In genomic region chr5:54155227-54155776, GRCm38 (mm10) we compare ENCODE assay signal across 9 mouse cellular contexts.
A peak's percentile ranks its signal among the peaks of the same experiment; 100 is the strongest.
DNase-seq lines count a peak whose midpoint lies in the region; ATAC-seq and TF ChIP-seq lines count a peak whose summit lies in the region.
"Had no signal": no experiment of that assay in that cellular context is flagged by ENCODE, and none has a peak within 500 bp of the region (broad histone marks: within the 10 kb centered on the region; RNA-seq: fewer than 3 reads in every experiment).

No protein-coding gene starts in this region.

- no peak for TF ChIP-seq CTCF in kidney, postnatal 0 days (IDR thresholded peaks at IDR 0.05; ENCODE audit: low read depth)

- 58% methylated on average over 12 of the region's 12 CpGs for WGBS in kidney, postnatal 0 days
- 63% methylated on average over 12 of the region's 12 CpGs for WGBS in embryonic facial prominence, embryonic 11.5 days
- WGBS in forebrain, embryonic 16.5 days, result 21% methylated on average over 12 of the region's 12 CpGs
- WGBS in midbrain, embryonic 16.5 days, result 31% methylated on average over 12 of the region's 12 CpGs

- no peaks in the 10 kb centered on the region for H3K27me3 ChIP-seq in kidney, postnatal 0 days (ENCODE audit: insufficient read depth, low read length)
- no peaks in the 10 kb centered on the region for H3K27me3 ChIP-seq in embryonic facial prominence, embryonic 11.5 days (ENCODE audit: control insufficient read depth, insufficient read depth, low read length)
- H3K27me3 ChIP-seq in forebrain, embryonic 16.5 days (replicated peaks; ENCODE audit: control insufficient read depth, insufficient read depth, low read length), result 0 out of 2 replicates have a peak, but pooled peaks cover 2% of the 10 kb centered on the region
- no peaks in the 10 kb centered on the region for H3K27me3 ChIP-seq in midbrain, embryonic 16.5 days (ENCODE audit: control insufficient read depth, insufficient read depth, low read depth, low read length)
- H3K27me3 ChIP-seq: liver, embryonic 13.5 days had no signal

- H3K9me3 ChIP-seq in kidney, postnatal 0 days (replicated peaks; ENCODE audit: low read length), result no peaks in the 10 kb centered on the region
- H3K9me3 ChIP-seq in embryonic facial prominence, embryonic 11.5 days (replicated peaks; ENCODE audit: control insufficient read depth, low read length), result no peaks in the 10 kb centered on the region
- H3K9me3 ChIP-seq in forebrain, embryonic 16.5 days (ENCODE audit: control insufficient read depth, low read length), result no peaks in the 10 kb centered on the region
- no peaks in the 10 kb centered on the region for H3K9me3 ChIP-seq in midbrain, embryonic 16.5 days (replicated peaks; ENCODE audit: control insufficient read depth, low read length, poor library complexity, severe bottlenecking)
- H3K9me3 ChIP-seq: liver, embryonic 13.5 days had no signal

- no peak for DNase-seq in kidney, postnatal 0 days (ENCODE audit: low spot score)
- no peak for DNase-seq in kidney, adult 11 months
- DNase-seq in embryonic facial prominence, embryonic 11.5 days (ENCODE audit: low spot score), result no peak
- DNase-seq in testis, postnatal 14 days (ENCODE audit: low spot score), result no peak
- DNase-seq in cerebellum, postnatal 25 days, result no peak
- DNase-seq: liver, embryonic 13.5 days had no signal

- no peak overlapping the region for H3K9ac ChIP-seq in kidney, postnatal 0 days (ENCODE audit: low read depth, low read length)
- H3K9ac ChIP-seq in embryonic facial prominence, embryonic 11.5 days (replicated peaks; ENCODE audit: low read length), result no peak overlapping the region
- H3K9ac ChIP-seq in forebrain, embryonic 16.5 days (replicated peaks; ENCODE audit: low read depth, low read length), result peak overlapping the region; percentile 20
- H3K9ac ChIP-seq in midbrain, embryonic 16.5 days (ENCODE audit: low read depth, low read length), result peak overlapping the region; percentile 32; the same call in 1 of the 2 replicates
- H3K9ac ChIP-seq: liver, embryonic 13.5 days had no signal

- no peaks in the 10 kb centered on the region for H3K4me1 ChIP-seq in kidney, postnatal 0 days (replicated peaks; ENCODE audit: insufficient read depth, low read length)
- H3K4me1 ChIP-seq in embryonic facial prominence, embryonic 11.5 days (ENCODE audit: control insufficient read depth, insufficient read depth, low read length), result no peaks in the 10 kb centered on the region
- H3K4me1 ChIP-seq in forebrain, embryonic 16.5 days (replicated peaks; ENCODE audit: control insufficient read depth, insufficient read depth, low read length), result peaks cover 18% of the 10 kb centered on the region
- peaks cover 10% of the 10 kb centered on the region for H3K4me1 ChIP-seq in midbrain, embryonic 16.5 days (ENCODE audit: control insufficient read depth, insufficient read depth, low read length)

- H3K27ac ChIP-seq in kidney, postnatal 0 days, result no peak overlapping the region
- no peak overlapping the region for H3K27ac ChIP-seq in embryonic facial prominence, embryonic 11.5 days (replicated peaks; ENCODE audit: low read depth, low read length)
- no peak overlapping the region; the same call in 1 of the 2 replicates for H3K27ac ChIP-seq in forebrain, embryonic 16.5 days (ENCODE audit: low read length)
- H3K27ac ChIP-seq in midbrain, embryonic 16.5 days (ENCODE audit: low read length), result peak overlapping the region; percentile 39
- H3K27ac ChIP-seq: liver, embryonic 13.5 days had no signal

- H3K4me3 ChIP-seq in kidney, postnatal 0 days (replicated peaks; ENCODE audit: low read depth, low read length), result no peak overlapping the region
- no peak overlapping the region for H3K4me3 ChIP-seq in embryonic facial prominence, embryonic 11.5 days (ENCODE audit: low read depth, low read length)
- H3K4me3 ChIP-seq in forebrain, embryonic 16.5 days (replicated peaks; ENCODE audit: low read length), result peak overlapping the region; percentile 41
- H3K4me3 ChIP-seq in midbrain, embryonic 16.5 days (ENCODE audit: low read depth, low read length), result peak overlapping the region; percentile 29
- H3K4me3 ChIP-seq: liver, embryonic 13.5 days had no signal

- H3K36me3 ChIP-seq in kidney, postnatal 0 days (ENCODE audit: insufficient read depth, low read length), result no peaks in the 10 kb centered on the region
- H3K36me3 ChIP-seq in embryonic facial prominence, embryonic 11.5 days (replicated peaks; ENCODE audit: control insufficient read depth, insufficient read depth, low read depth, low read length), result no peaks in the 10 kb centered on the region
- H3K36me3 ChIP-seq in forebrain, embryonic 16.5 days (ENCODE audit: control insufficient read depth, insufficient read depth), result no peaks in the 10 kb centered on the region
- H3K36me3 ChIP-seq in midbrain, embryonic 16.5 days (ENCODE audit: control insufficient read depth, insufficient read depth, low read length), result no peaks in the 10 kb centered on the region
- H3K36me3 ChIP-seq: liver, embryonic 13.5 days had no signal

- H3K4me2 ChIP-seq in kidney, postnatal 0 days (ENCODE audit: low read length), result peak overlapping the region; percentile 35
- peak overlapping the region; percentile 10; the same call in 1 of the 2 replicates for H3K4me2 ChIP-seq in embryonic facial prominence, embryonic 11.5 days (ENCODE audit: low read depth, low read length)
- peak overlapping the region; percentile 65 for H3K4me2 ChIP-seq in forebrain, embryonic 16.5 days (ENCODE audit: low read length)
- peak overlapping the region; percentile 52 for H3K4me2 ChIP-seq in midbrain, embryonic 16.5 days (ENCODE audit: low read length)
- H3K4me2 ChIP-seq: liver, embryonic 13.5 days had no signal

- no peak for ATAC-seq in kidney, postnatal 0 days (replicated peaks; ENCODE audit: low FRiP score, low read depth)
- ATAC-seq in embryonic facial prominence, embryonic 11.5 days (replicated peaks; ENCODE audit: insufficient number of reproducible peaks, low FRiP score, low TSS enrichment, low read depth), result no peak
- ATAC-seq in forebrain, embryonic 16.5 days, result peak; percentile 73
- peak; percentile 78 for ATAC-seq in midbrain, embryonic 16.5 days
- no peak for ATAC-seq in megakaryocyte progenitor cell, adult 5-6 weeks (replicated peaks; ENCODE audit: poor library complexity)

Comparison
In these comparisons a context has a peak if more than half of its experiments do, and no peak if none do; other contexts are left out.
1. ATAC-seq: peak in forebrain, embryonic 16.5 days (single experiment) and midbrain, embryonic 16.5 days (single experiment); none in kidney, postnatal 0 days (single experiment), embryonic facial prominence, embryonic 11.5 days (single experiment) and megakaryocyte progenitor cell, adult 5-6 weeks (single experiment).
2. H3K4me2 ChIP-seq: peak in every context shown above with its lines; median percentile 65 in forebrain, embryonic 16.5 days; 52 in midbrain, embryonic 16.5 days; 35 in kidney, postnatal 0 days; 10 in embryonic facial prominence, embryonic 11.5 days.
3. H3K4me3 ChIP-seq: peak in forebrain, embryonic 16.5 days (single experiment) and midbrain, embryonic 16.5 days (single experiment); none in kidney, postnatal 0 days (single experiment) and embryonic facial prominence, embryonic 11.5 days (single experiment).
4. H3K9ac ChIP-seq: peak in forebrain, embryonic 16.5 days (single experiment) and midbrain, embryonic 16.5 days (single experiment); none in kidney, postnatal 0 days (single experiment) and embryonic facial prominence, embryonic 11.5 days (single experiment).